Mouse (Mus musculus) liver, embryonic 12.5 days (tissue): Measurements from ENCODE around the gene Dnaaf2. TPM values are rescaled to one million over a fixed set of nuclear protein-coding genes. Genes with fewer than 3 reads are reported as not detected.

Experiments used
- ATAC-seq: fragments of 200-750 bp; cut with Nextera tagmentation; 2 replicates; pipeline ENCODE4 v1.8.0; 2017; ENCODE audit warnings: moderate number of reproducible peaks, mild to moderate bottlenecking, moderate library complexity
- H3K27ac ChIP-seq: fragments of 300-500 bp; sonication (generic); 2 replicates; pipeline ENCODE4 v1.5.1; 2016; ENCODE audit warnings: mild to moderate bottlenecking
- H3K27me3 ChIP-seq: fragments of 300-500 bp; sonication (generic); replicated peaks from 2 replicates; pipeline ENCODE4 v1.6.1; 2016; ENCODE audit warnings: mild to moderate bottlenecking, moderate library complexity
- H3K36me3 ChIP-seq: fragments of 300-500 bp; sonication (generic); 2 replicates; pipeline ENCODE4 v1.6.1; 2016; ENCODE audit warnings: mild to moderate bottlenecking, moderate library complexity
- H3K4me1 ChIP-seq: fragments of 300-500 bp; sonication (generic); 2 replicates; pipeline ENCODE4 v1.6.1; 2016
- H3K4me2 ChIP-seq: fragments of 300-500 bp; sonication (generic); 2 replicates; pipeline ENCODE4 v1.6.1; 2016; ENCODE audit warnings: mild to moderate bottlenecking, moderate library complexity
- H3K4me3 ChIP-seq: fragments of 300-500 bp; sonication (generic); 2 replicates; pipeline ENCODE4 v1.5.1; 2016; ENCODE audit warnings: mild to moderate bottlenecking, moderate library complexity
- H3K9ac ChIP-seq: fragments of 300-500 bp; sonication (generic); 2 replicates; pipeline ENCODE4 v1.6.1; 2016; ENCODE audit warnings: mild to moderate bottlenecking, moderate library complexity
- H3K9me3 ChIP-seq: fragments of 300-500 bp; sonication (generic); replicated peaks from 2 replicates; pipeline ENCODE4 v1.6.1; 2016; ENCODE audit warnings: mild to moderate bottlenecking, moderate library complexity
- WGBS: fragments of 180-500 bp; shearing (Covaris S2); methylation state at CpG from one replicate; pipeline ENCODE4 v1.1.7; 2016; ENCODE audit not compliant: insufficient replicate concordance; 5-methylcytosine and 5-hydroxymethylcytosine counted together
- polyA plus RNA-seq: library from polyadenylated mRNA; unstranded; fragments of >200 nt; fragmentation: Nextera tagmentation; extraction: Ambion mirVana; gene quantifications from 2 replicates; pipeline ENCODE4 v1.2.1, GENCODE M21; 2016

The Dnaaf2 gene
- polyA plus RNA-seq, result 8.9 and 9.2 TPM in 2 replicates

GRCm38 (mm10) chr12:69198164-69198535, at the start of gene Dnaaf2:
Gene Dnaaf2, minus strand, starts transcription at chr12:69198429.
- ATAC-seq, result peak; percentile 43
- 1% methylated on average over 18 of the region's 18 CpGs for WGBS
- Histone ChIP-seq H3K27me3 (no peaks in the 10 kb centered on the region), H3K4me3 (peak within 1 kb of the TSS; percentile 98), H3K27ac (peak within 1 kb of the TSS; percentile 90), H3K4me2 (peak within 1 kb of the TSS; percentile 99), H3K9me3 (no peaks in the 10 kb centered on the region), H3K9ac (peak within 1 kb of the TSS; percentile 92), H3K36me3 (peaks cover 46% of the 10 kb centered on the region), H3K4me1 (peaks cover 39% of the 10 kb centered on the region)

- ATAC-seq, result peak; percentile 85
- Histone ChIP-seq H3K4me2 (peak overlapping the region; percentile 98), H3K4me3 (peak overlapping the region; percentile 77), H3K27me3 (no peaks in the 10 kb centered on the region), H3K9ac (peak overlapping the region; percentile 83), H3K27ac (peak overlapping the region; percentile 71), H3K4me1 (peaks cover 32% of the 10 kb centered on the region), H3K36me3 (no peaks in the 10 kb centered on the region), H3K9me3 (no peaks in the 10 kb centered on the region)
- WGBS, result under 1% methylated on average over 59 of the region's 64 CpGs
Observed at GRCm38 (mm10) chr12:69241771-69242431, 43.7 kb upstream of the Dnaaf2 start.

GRCm38 (mm10) chr12:69241405-69241770, 43.2 kb upstream of the Dnaaf2 start:
- no peaks in the 10 kb centered on the region for H3K27me3 ChIP-seq
- peak overlapping the region; percentile 98 for H3K4me2 ChIP-seq
- H3K9me3 ChIP-seq, result no peaks in the 10 kb centered on the region
- ATAC-seq, result no peak
- peak overlapping the region; percentile 77 for H3K4me3 ChIP-seq
- no peaks in the 10 kb centered on the region for H3K36me3 ChIP-seq
- WGBS, result 2% methylated on average over 3 of the region's 3 CpGs
- H3K27ac ChIP-seq, result peak overlapping the region; percentile 71
- H3K4me1 ChIP-seq, result peaks cover 32% of the 10 kb centered on the region
- peak overlapping the region; percentile 83 for H3K9ac ChIP-seq

- Histone ChIP-seq H3K4me1 (peaks cover 32% of the 10 kb centered on the region), H3K9me3 (no peaks in the 10 kb centered on the region), H3K36me3 (no peaks in the 10 kb centered on the region), H3K27me3 (no peaks in the 10 kb centered on the region), H3K4me3 (peak within 1 kb of the TSS; percentile 77), H3K9ac (peak within 1 kb of the TSS; percentile 83), H3K4me2 (peak within 1 kb of the TSS; percentile 98), H3K27ac (peak within 1 kb of the TSS; percentile 71)
- ATAC-seq, result no peak
- WGBS, result 52% methylated on average over 6 of the region's 6 CpGs
Observed at GRCm38 (mm10) chr12:69240876-69241275, 42.6 kb upstream of the Dnaaf2 start, which contains the start of gene Klhdc1. Gene Klhdc1, plus strand, starts transcription at chr12:69241176.

GRCm38 (mm10) chr12:69238284-69238683, 40.1 kb upstream of the Dnaaf2 start:
- Histone ChIP-seq H3K4me1 (peaks cover 23% of the 10 kb centered on the region), H3K9ac (no peak overlapping the region), H3K4me2 (no peak overlapping the region), H3K4me3 (no peak overlapping the region), H3K27ac (no peak overlapping the region), H3K27me3 (no peaks in the 10 kb centered on the region), H3K36me3 (no peaks in the 10 kb centered on the region), H3K9me3 (no peaks in the 10 kb centered on the region)
- 35% methylated on average over 3 of the region's 3 CpGs for WGBS
- ATAC-seq, result no peak

GRCm38 (mm10) chr12:69235782-69236181, 37.6 kb upstream of the Dnaaf2 start:
- Histone ChIP-seq H3K36me3 (no peaks in the 10 kb centered on the region), H3K4me2 (no peak overlapping the region), H3K27me3 (no peaks in the 10 kb centered on the region), H3K4me3 (no peak overlapping the region), H3K9ac (no peak overlapping the region), H3K4me1 (peaks cover 3% of the 10 kb centered on the region), H3K9me3 (no peaks in the 10 kb centered on the region), H3K27ac (no peak overlapping the region)
- 82% methylated on average over 6 of the region's 6 CpGs for WGBS
- no peak for ATAC-seq

- Histone ChIP-seq H3K27me3 (no peaks in the 10 kb centered on the region), H3K36me3 (peaks cover 21% of the 10 kb centered on the region), H3K4me1 (peaks cover 28% of the 10 kb centered on the region), H3K4me2 (no peak overlapping the region), H3K4me3 (no peak overlapping the region), H3K9ac (no peak overlapping the region), H3K27ac (no peak overlapping the region), H3K9me3 (no peaks in the 10 kb centered on the region)
- ATAC-seq, result no peak
- 49% methylated on average over 2 of the region's 2 CpGs for WGBS
Observed at GRCm38 (mm10) chr12:69229251-69229650, 31.0 kb upstream of the Dnaaf2 start.

GRCm38 (mm10) chr12:69227776-69228466, 29.7 kb upstream of the Dnaaf2 start, which contains the start of gene Pole2:
Gene Pole2, minus strand, starts transcription at chr12:69228195.
- H3K9ac ChIP-seq, result peak within 1 kb of the TSS; percentile 72
- H3K27ac ChIP-seq, result peak within 1 kb of the TSS; percentile 79
- H3K9me3 ChIP-seq, result no peaks in the 10 kb centered on the region
- H3K4me3 ChIP-seq, result peak within 1 kb of the TSS; percentile 70
- under 1% methylated on average over 37 of the region's 37 CpGs for WGBS
- H3K4me2 ChIP-seq, result peak within 1 kb of the TSS; percentile 79
- no peaks in the 10 kb centered on the region for H3K27me3 ChIP-seq
- peaks cover 29% of the 10 kb centered on the region for H3K36me3 ChIP-seq
- ATAC-seq, result peak; percentile 95
- peaks cover 28% of the 10 kb centered on the region for H3K4me1 ChIP-seq

GRCm38 (mm10) chr12:69220613-69221277, 22.5 kb upstream of the Dnaaf2 start:
- H3K36me3 ChIP-seq, result peaks cover 90% of the 10 kb centered on the region
- WGBS, result 88% methylated on average over 19 of the region's 19 CpGs
- no peak overlapping the region for H3K4me2 ChIP-seq
- H3K4me1 ChIP-seq, result peaks cover 11% of the 10 kb centered on the region; the same call in 1 of the 2 replicates
- no peak overlapping the region for H3K4me3 ChIP-seq
- peak; percentile 42; the same call in 1 of the 2 replicates for ATAC-seq
- H3K27ac ChIP-seq, result 0 out of 2 replicates have a peak overlapping the region, but pooled peaks have one; percentile 8
- H3K9ac ChIP-seq, result no peak overlapping the region
- H3K27me3 ChIP-seq, result no peaks in the 10 kb centered on the region
- H3K9me3 ChIP-seq, result no peaks in the 10 kb centered on the region

GRCm38 (mm10) chr12:69216587-69216986, 18.4 kb upstream of the Dnaaf2 start:
- Histone ChIP-seq H3K4me1 (peaks cover 8% of the 10 kb centered on the region; the same call in 1 of the 2 replicates), H3K4me3 (no peak overlapping the region), H3K36me3 (peaks cover 100% of the 10 kb centered on the region), H3K27me3 (no peaks in the 10 kb centered on the region), H3K4me2 (no peak overlapping the region), H3K9me3 (no peaks in the 10 kb centered on the region), H3K27ac (no peak overlapping the region), H3K9ac (no peak overlapping the region)
- no peak for ATAC-seq
- WGBS, result 91% methylated on average over 7 of the region's 7 CpGs

- Histone ChIP-seq H3K4me3 (no peak overlapping the region), H3K27ac (no peak overlapping the region), H3K36me3 (peaks cover 100% of the 10 kb centered on the region), H3K4me2 (no peak overlapping the region), H3K9me3 (no peaks in the 10 kb centered on the region), H3K9ac (no peak overlapping the region), H3K27me3 (no peaks in the 10 kb centered on the region), H3K4me1 (no peaks in the 10 kb centered on the region)
- no peak for ATAC-seq
- 83% methylated on average over 3 of the region's 3 CpGs for whole genome bisulfite sequencing
Observed at GRCm38 (mm10) chr12:69215000-69215785, 17.0 kb upstream of the Dnaaf2 start.
